Mouse (Mus musculus) bone marrow macrophage, adult 2 months (primary cell): ENCODE results near the gene Ikbip.

Source experiments
- CTCF ChIP-seq: IDR thresholded peaks from 2 replicates; pipeline ENCODE4 v1.5.1; 2012; ENCODE audit warnings: low read depth, mild to moderate bottlenecking, low read length, moderate library complexity
- POLR2A ChIP-seq: IDR thresholded peaks from 2 replicates; pipeline ENCODE4 v1.6.1; 2012; ENCODE audit warnings: mild to moderate bottlenecking, low read depth, low read length, borderline replicate concordance

- TF ChIP-seq POLR2A = no peak
- TF ChIP-seq CTCF = no peak
Observed at GRCm38 (mm10) chr10:91127395-91127794, 44.7 kb downstream of the Ikbip start.
